Mouse (Mus musculus) midbrain, embryonic 11.5 days (tissue): ENCODE measurements at regions not wholly inside any gene's neighbourhood (a gene's known extent, or its start where the extent isn't known, plus 50 kb on each side); places are given as distances from the start of the nearest gene placed in this dataset.

Source experiments
- ATAC-seq: fragments of 200-750 bp; cut with Nextera tagmentation; 2 replicates; pipeline ENCODE4 v1.8.0; 2017; ENCODE audit warnings: moderate TSS enrichment, moderate library complexity; ENCODE audit not compliant: low FRiP score
- DNase-seq: peaks from one replicate; pipeline ENCODE4 v3.0.0; 2015; ENCODE audit warnings: low spot score; ENCODE audit errors: missing footprints
- H3K27ac ChIP-seq: fragments of 300-500 bp; sonication (generic); 2 replicates; pipeline ENCODE4 v1.5.1; 2014; ENCODE audit warnings: low read depth, low read length
- H3K27me3 ChIP-seq: fragments of 300-500 bp; sonication (generic); 2 replicates; pipeline ENCODE4 v1.6.1; 2014; ENCODE audit warnings: mild to moderate bottlenecking, low read length, moderate library complexity, mixed read lengths; ENCODE audit not compliant: control insufficient read depth, insufficient read depth
- H3K36me3 ChIP-seq: fragments of 300-500 bp; sonication (generic); 2 replicates; pipeline ENCODE4 v1.6.1; 2014; ENCODE audit warnings: mild to moderate bottlenecking, low read length, moderate library complexity, mixed read lengths; ENCODE audit not compliant: control insufficient read depth, insufficient read depth
- H3K4me1 ChIP-seq: fragments of 300-500 bp; sonication (generic); 2 replicates; pipeline ENCODE4 v1.6.1; 2014; ENCODE audit warnings: low read length; ENCODE audit not compliant: control insufficient read depth, insufficient read depth
- H3K4me2 ChIP-seq: fragments of 300-500 bp; sonication (generic); 2 replicates; pipeline ENCODE4 v1.6.1; 2014; ENCODE audit warnings: mild to moderate bottlenecking, moderate library complexity
- H3K4me3 ChIP-seq: fragments of 300-500 bp; sonication (generic); 2 replicates; pipeline ENCODE4 v1.5.1; 2014; ENCODE audit warnings: low read depth, low read length
- H3K9ac ChIP-seq: fragments of 300-500 bp; sonication (generic); 2 replicates; pipeline ENCODE4 v1.6.1; 2014; ENCODE audit warnings: low read length
- H3K9me3 ChIP-seq: fragments of 300-500 bp; sonication (generic); 2 replicates; pipeline ENCODE4 v1.6.1; 2016; ENCODE audit warnings: low read length; ENCODE audit not compliant: control insufficient read depth
- WGBS: fragments of 180-500 bp; shearing (Covaris S2); extraction: QIAGEN DNeasy Blood & Tissue Kit; methylation state at CpG from one replicate; pipeline ENCODE4 v1.1.7; 2014; 5-methylcytosine and 5-hydroxymethylcytosine counted together

DNA sequence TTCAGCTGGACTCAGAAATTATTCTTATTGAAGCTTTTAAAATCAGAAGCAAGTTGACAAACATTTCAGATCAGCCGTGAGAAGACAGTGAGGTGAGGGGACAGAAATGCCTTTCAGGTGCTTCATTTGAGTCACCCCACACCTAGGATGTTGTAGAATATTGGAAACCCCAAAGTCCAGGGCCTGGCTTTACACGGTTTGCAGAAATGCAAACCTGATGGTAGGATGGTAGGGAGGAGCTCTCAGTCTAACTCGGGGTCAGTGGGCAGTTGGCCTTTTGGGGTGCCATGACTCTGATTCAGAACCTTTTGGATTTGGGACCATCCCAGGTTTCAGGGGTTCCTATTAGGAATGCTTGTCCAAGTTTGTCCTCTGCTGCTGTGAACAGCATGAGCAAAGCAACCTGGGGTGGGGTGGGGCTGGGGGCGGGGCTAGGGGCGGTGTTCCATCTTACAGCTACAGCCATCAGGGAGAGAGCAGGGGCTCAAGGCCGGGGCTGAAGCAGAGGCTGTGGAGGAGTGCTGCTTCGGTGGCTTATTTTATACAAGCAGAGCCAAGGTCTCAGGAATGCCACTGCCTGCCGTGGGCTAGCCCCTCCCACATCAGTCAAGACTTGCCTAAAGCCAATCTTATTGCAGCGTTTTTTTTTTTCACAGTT is 113.3 kb downstream of the Amer2 start:
- peak; percentile 64 for ATAC-seq
- no peaks in the 10 kb centered on the region for H3K27me3 ChIP-seq
- no peaks in the 10 kb centered on the region for H3K9me3 ChIP-seq
- 2% methylated on average over 9 of the region's 9 CpGs for WGBS
- peaks cover 21% of the 10 kb centered on the region for H3K4me1 ChIP-seq
- H3K9ac ChIP-seq = peak overlapping the region; percentile 64; the same call in 1 of the 2 replicates
- H3K27ac ChIP-seq = peak overlapping the region; percentile 75; the same call in 1 of the 2 replicates
- peak; percentile 89 for DNase-seq
- peak overlapping the region; percentile 38; the same call in 1 of the 2 replicates for H3K4me3 ChIP-seq
- H3K4me2 ChIP-seq = peak overlapping the region; percentile 69
- no peaks in the 10 kb centered on the region for H3K36me3 ChIP-seq

DNA sequence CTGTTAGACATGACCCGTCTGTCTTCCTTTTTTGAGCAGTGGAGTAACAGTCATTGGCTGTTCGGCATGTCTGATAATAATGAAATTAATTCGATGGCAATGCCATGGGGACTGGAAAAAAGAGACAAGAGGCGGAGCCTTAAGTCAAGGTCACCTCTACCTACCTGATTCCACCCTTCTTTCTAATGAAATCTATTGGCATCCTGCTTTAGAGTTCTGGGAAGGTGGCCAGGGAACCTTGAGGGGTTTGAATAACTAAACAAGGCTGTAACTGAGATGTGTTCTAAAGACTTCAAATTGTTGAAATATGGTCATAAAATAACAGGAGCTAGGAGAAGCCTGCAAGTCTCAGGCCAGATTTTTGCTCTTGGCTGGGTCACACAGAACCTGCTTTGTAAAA is 116.1 kb downstream of the Amer2 start:
- 88% methylated on average over 4 of the region's 4 CpGs for WGBS
- Histone ChIP-seq H3K27me3 (no peaks in the 10 kb centered on the region), H3K4me1 (peaks cover 21% of the 10 kb centered on the region), H3K4me3 (no peak overlapping the region), H3K27ac (no peak overlapping the region), H3K36me3 (no peaks in the 10 kb centered on the region), H3K9ac (no peak overlapping the region), H3K9me3 (peaks cover 3% of the 10 kb centered on the region; the same call in 1 of the 2 replicates), H3K4me2 (no peak overlapping the region)
- ATAC-seq (no peak), DNase-seq (no peak)

DNA sequence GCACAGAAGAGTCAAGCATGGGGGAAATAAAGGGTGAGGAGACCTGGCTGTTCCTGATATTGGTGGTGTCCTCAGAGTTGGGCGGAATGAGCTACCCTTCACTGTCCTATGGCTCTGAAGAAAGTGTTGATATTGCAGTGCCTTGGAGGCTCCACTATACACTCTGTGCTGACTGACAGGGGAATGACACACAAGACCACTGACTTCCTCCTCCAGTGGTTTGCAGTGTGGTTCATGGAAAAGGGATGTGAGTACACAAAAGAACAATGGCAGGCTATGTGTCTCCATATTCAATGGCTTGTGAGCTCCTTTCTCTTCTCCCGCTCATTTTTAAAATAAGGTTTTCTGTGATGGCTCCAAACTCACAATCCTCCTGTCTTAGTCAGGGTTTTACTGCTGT is 117.8 kb downstream of the Amer2 start:
- Histone ChIP-seq H3K4me3 (no peak overlapping the region), H3K9me3 (peaks cover 3% of the 10 kb centered on the region; the same call in 1 of the 2 replicates), H3K27ac (no peak overlapping the region), H3K4me2 (no peak overlapping the region), H3K4me1 (peaks cover 12% of the 10 kb centered on the region), H3K36me3 (no peaks in the 10 kb centered on the region), H3K27me3 (no peaks in the 10 kb centered on the region), H3K9ac (no peak overlapping the region)
- DNase-seq (no peak), ATAC-seq (no peak)
- 96% methylated on average over 2 of the region's 2 CpGs for WGBS

DNA sequence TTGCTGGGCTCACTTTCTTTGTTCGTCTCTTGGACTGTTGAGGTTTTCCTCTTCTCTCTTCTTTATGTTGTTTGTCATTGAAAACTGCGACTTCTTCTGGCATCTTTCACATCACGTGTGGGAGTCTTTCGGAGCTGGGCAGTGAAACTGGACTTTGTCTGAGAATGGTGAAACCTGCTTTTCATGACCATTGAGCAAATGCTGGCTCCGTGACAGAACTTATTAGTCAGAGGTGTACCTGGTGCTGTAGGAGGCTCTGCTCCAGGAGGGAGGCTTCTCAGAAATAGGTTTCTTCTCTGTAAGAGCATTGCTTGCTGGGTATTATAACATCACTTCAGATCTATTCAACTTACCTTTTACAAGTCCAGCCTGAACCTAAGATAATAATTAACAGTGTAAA is 122.4 kb downstream of the Amer2 start:
- DNase-seq (no peak), ATAC-seq (no peak)
- 90% methylated on average over 5 of the region's 5 CpGs for WGBS
- no peaks in the 10 kb centered on the region for H3K27me3 ChIP-seq
- H3K4me1 ChIP-seq = no peaks in the 10 kb centered on the region
- no peak overlapping the region for H3K27ac ChIP-seq
- no peaks in the 10 kb centered on the region for H3K36me3 ChIP-seq
- peaks cover 3% of the 10 kb centered on the region; the same call in 1 of the 2 replicates for H3K9me3 ChIP-seq
- no peak overlapping the region for H3K4me2 ChIP-seq
- H3K4me3 ChIP-seq = no peak overlapping the region
- no peak overlapping the region for H3K9ac ChIP-seq

DNA sequence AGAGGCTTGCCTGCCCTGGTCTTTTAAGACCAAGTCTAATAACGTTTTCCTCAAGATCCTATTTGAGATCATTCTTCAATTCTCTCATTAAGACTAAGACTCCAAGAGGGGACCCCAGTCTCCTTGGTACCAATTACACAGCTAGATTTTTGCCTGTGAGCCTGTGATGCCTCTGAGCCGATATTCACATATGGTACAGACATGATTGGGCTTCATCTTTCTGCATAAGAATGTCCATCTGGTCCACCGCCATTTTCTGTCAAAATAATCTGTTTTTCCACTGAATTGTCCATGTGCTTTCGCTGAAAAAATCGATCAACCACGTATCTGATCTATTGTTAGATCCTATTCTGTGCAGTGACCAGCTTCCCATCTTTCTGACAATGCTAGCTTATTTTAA is 129.5 kb downstream of the Amer2 start:
- Histone ChIP-seq H3K4me3 (no peak overlapping the region), H3K36me3 (no peaks in the 10 kb centered on the region), H3K4me2 (no peak overlapping the region), H3K4me1 (no peaks in the 10 kb centered on the region), H3K9me3 (no peaks in the 10 kb centered on the region), H3K27me3 (no peaks in the 10 kb centered on the region), H3K9ac (no peak overlapping the region), H3K27ac (no peak overlapping the region)
- DNase-seq = no peak
- WGBS = 77% methylated on average over 6 of the region's 6 CpGs
- ATAC-seq = no peak

DNA sequence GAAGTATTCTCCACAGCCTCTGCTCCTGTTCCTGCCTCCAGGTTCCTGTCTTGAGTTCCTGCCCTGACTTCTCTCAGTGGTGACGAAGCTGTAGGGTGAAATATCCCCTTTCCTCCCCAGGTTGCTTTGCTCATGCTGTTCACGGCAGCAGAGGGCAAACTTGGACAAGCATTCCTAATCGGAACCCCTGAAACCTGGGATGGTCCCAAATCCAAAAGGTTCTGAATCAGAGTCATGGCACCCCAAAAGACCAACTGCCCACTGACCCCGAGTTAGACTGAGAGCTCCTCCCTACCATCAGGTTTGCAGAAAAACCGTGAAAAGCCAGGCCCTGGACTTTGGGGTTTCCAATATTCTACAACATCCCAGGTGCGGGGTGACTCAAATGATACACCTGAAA is 128.7 kb upstream of the Spata13 start:
- 84% methylated on average over 6 of the region's 6 CpGs for WGBS
- Histone ChIP-seq H3K9ac (no peak overlapping the region), H3K4me1 (no peaks in the 10 kb centered on the region)

DNA sequence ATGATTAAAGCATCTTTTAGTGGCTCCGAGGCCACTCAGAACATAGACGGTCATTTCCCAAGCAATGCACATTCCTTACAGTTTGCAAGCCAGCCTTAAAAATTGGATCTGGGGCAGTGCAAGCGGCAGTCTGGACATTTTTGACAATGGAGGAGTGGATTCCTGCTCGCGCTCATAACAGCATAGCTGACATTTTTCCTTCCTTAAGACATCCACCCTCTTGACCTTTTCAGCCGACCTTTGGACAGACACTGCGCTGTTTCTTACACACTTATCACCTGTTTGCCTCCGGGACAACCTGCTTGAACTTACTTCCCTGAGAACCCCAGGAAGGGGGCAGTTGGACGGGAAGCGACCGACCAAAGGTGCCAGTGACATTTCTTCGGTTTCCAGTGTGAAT is 127.5 kb upstream of the Spata13 start:
- ATAC-seq = no peak
- Histone ChIP-seq H3K9ac (no peak overlapping the region), H3K4me2 (no peak overlapping the region)

More for the DNA sequence above, 128.7 kb upstream of the Spata13 start:
- H3K4me3 ChIP-seq = no peak overlapping the region
- H3K4me2 ChIP-seq = no peak overlapping the region
- H3K36me3 ChIP-seq = no peaks in the 10 kb centered on the region
- DNase-seq (no peak), ATAC-seq (no peak)
- no peaks in the 10 kb centered on the region for H3K27me3 ChIP-seq
- no peaks in the 10 kb centered on the region for H3K9me3 ChIP-seq
- H3K27ac ChIP-seq = no peak overlapping the region

DNA sequence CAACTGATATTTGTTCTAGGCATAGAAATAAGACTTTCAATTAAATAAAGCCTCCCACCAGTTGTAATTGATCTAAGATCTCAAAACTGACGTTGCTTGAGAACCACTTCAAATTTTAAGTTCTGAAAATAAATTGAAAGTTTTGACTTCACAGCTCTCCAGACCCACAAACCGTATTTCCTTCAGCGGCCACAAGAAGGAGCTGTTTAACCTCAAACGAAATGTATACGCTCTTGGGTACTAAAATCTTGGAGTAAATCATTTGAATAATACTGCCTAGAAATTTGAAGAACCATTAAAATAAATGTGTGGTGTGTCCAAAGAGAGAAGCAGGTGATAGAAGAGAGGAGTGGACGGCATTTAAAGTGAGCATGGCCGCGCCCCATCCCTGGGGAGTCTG is 120.2 kb upstream of the Spata13 start:
- no peak overlapping the region for H3K9ac ChIP-seq
- H3K27ac ChIP-seq = no peak overlapping the region
- peak; percentile 97 for DNase-seq
- WGBS = 28% methylated on average over 8 of the region's 8 CpGs
- H3K27me3 ChIP-seq = no peaks in the 10 kb centered on the region
- no peaks in the 10 kb centered on the region for H3K4me1 ChIP-seq
- no peaks in the 10 kb centered on the region for H3K9me3 ChIP-seq
- no peaks in the 10 kb centered on the region for H3K36me3 ChIP-seq
- no peak for ATAC-seq
- no peak overlapping the region for H3K4me3 ChIP-seq
- H3K4me2 ChIP-seq = no peak overlapping the region

More for the DNA sequence above, 127.5 kb upstream of the Spata13 start:
- Histone ChIP-seq H3K9me3 (no peaks in the 10 kb centered on the region), H3K4me1 (no peaks in the 10 kb centered on the region), H3K36me3 (no peaks in the 10 kb centered on the region), H3K27ac (no peak overlapping the region), H3K27me3 (no peaks in the 10 kb centered on the region), H3K4me3 (no peak overlapping the region)
- 80% methylated on average over 12 of the region's 12 CpGs for WGBS
- no peak for DNase-seq

DNA sequence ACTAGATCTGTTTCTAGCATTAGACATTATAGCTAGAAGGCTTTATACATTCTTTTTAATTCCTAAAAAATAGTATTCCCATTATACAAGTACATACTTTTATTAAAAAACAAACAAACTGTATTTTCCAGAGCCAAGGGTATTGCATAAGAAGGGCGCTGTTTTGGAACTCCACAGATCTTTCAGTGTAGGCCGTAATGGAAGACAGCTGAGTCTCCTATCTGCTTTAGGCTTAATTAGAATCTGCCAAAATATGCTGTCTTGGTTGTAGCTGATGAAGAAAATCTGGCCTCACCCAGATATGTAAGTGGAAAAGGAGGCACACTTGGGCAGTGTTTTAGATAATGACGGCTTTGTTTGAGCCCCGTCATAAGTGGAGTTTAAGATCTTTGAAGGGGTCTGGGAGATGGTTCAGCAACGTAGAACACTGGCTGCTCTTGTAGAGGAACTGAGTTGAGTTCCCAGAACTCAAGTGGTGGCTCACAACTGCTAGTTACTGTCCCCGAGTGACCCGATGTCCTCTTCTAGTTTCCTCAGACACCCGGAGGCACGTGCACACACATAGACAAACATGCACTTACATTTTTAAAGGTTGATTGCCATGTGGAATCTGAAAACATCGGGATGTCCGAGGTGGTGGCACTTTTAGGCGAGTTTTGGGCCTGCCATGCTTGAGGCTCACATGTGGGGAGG is 118.6 kb upstream of the Spata13 start:
- no peaks in the 10 kb centered on the region for H3K27me3 ChIP-seq
- no peak overlapping the region for H3K4me3 ChIP-seq
- H3K36me3 ChIP-seq = no peaks in the 10 kb centered on the region
- no peak overlapping the region for H3K27ac ChIP-seq
- ATAC-seq = no peak
- H3K9ac ChIP-seq = no peak overlapping the region
- WGBS = 89% methylated on average over 12 of the region's 12 CpGs
- DNase-seq = no peak
- no peak overlapping the region for H3K4me2 ChIP-seq
- H3K4me1 ChIP-seq = no peaks in the 10 kb centered on the region
- H3K9me3 ChIP-seq = no peaks in the 10 kb centered on the region
